Mouse (Mus musculus) MEL (cell line): ENCODE results near the gene Sergef. TPM values are rescaled to one million over a fixed set of nuclear protein-coding genes. Genes with fewer than 3 reads are reported as not detected.

Source experiments
- DNase-seq: peaks from one replicate; pipeline ENCODE4 v3.0.0; 2011; ENCODE audit warnings: low read depth, low spot score
- H3K27ac ChIP-seq: 2 replicates; pipeline ENCODE4 v1.5.1; 2012; ENCODE audit warnings: low read depth, mild to moderate bottlenecking, control low read depth, low read length, moderate library complexity; ENCODE audit not compliant: control insufficient read depth
- H3K27me3 ChIP-seq, 2 experiments: fragments of 150-350 bp in 1 of 2; sonication (generic) in 1 of 2; 2 replicates each; pipeline ENCODE4 v1.6.1; 2012; ENCODE audit warnings: low read length in 2 of 2, mild to moderate bottlenecking in 2 of 2, improper control_type of control experiment in 1 of 2, moderate library complexity in 1 of 2; ENCODE audit not compliant: insufficient read depth in 2 of 2, control insufficient read depth in 1 of 2
- H3K36me3 ChIP-seq, 2 experiments: 2 replicates each; pipeline ENCODE4 v1.6.1; 2012 to 2014; ENCODE audit warnings: low read length in 2 of 2, improper control_type of control experiment in 1 of 2, inconsistent platforms in 1 of 2, mild to moderate bottlenecking in 1 of 2; ENCODE audit not compliant: insufficient read depth in 2 of 2, control insufficient read depth in 1 of 2
- H3K4me1 ChIP-seq, 2 experiments: fragments of 150-350 bp in 1 of 2; sonication (generic) in 1 of 2; 2 replicates each; pipeline ENCODE4 v1.6.1; 2012; ENCODE audit warnings: low read length in 2 of 2, improper control_type of control experiment in 1 of 2, mild to moderate bottlenecking in 1 of 2; ENCODE audit not compliant: insufficient read depth in 2 of 2, control insufficient read depth in 1 of 2
- H3K4me3 ChIP-seq, 2 experiments: fragments of 150-350 bp in 1 of 2; sonication (generic) in 1 of 2; 2 replicates each; pipeline ENCODE4 v1.5.1; 2012; ENCODE audit warnings: low read depth in 2 of 2, low read length in 2 of 2, mild to moderate bottlenecking in 2 of 2, moderate library complexity in 2 of 2, control low read depth in 1 of 2, improper control_type of control experiment in 1 of 2; ENCODE audit not compliant: control insufficient read depth in 1 of 2, insufficient read depth in 1 of 2
- H3K79me2 ChIP-seq: 2 replicates; pipeline ENCODE4 v1.6.1; 2012; ENCODE audit warnings: mild to moderate bottlenecking, low read length, moderate library complexity; ENCODE audit not compliant: control insufficient read depth, poor library complexity, insufficient read depth
- H3K9ac ChIP-seq: 2 replicates; pipeline ENCODE4 v1.6.1; 2012; ENCODE audit warnings: low read depth, mild to moderate bottlenecking, control low read depth, low read length, moderate library complexity; ENCODE audit not compliant: control insufficient read depth, poor library complexity, severe bottlenecking
- H3K9me3 ChIP-seq: fragments of 150-350 bp; sonication (generic); replicated peaks from 2 replicates; pipeline ENCODE4 v1.6.1; 2012; ENCODE audit warnings: mild to moderate bottlenecking, low read length, improper control_type of control experiment, moderate library complexity; ENCODE audit not compliant: insufficient read depth
- CHD1 ChIP-seq: IDR thresholded peaks from 2 replicates; pipeline ENCODE4 v1.6.1; 2012; ENCODE audit warnings: low read depth, mild to moderate bottlenecking, inconsistent platforms, low read length, improper control_type of control experiment
- CTCF ChIP-seq, 3 experiments: IDR thresholded peaks in 2 of 3; conservative IDR thresholded peaks in 1 of 3; 2 replicates each; pipeline ENCODE4 v1.5.1; 2011 to 2012; ENCODE audit warnings: low read length in 3 of 3, low read depth in 2 of 3, mild to moderate bottlenecking in 2 of 3, improper control_type of control experiment in 1 of 3, inconsistent platforms in 1 of 3, mixed read lengths in 1 of 3, moderate library complexity in 1 of 3; ENCODE audit not compliant: control insufficient read depth in 1 of 3, insufficient read depth in 1 of 3, poor library complexity in 1 of 3, severe bottlenecking in 1 of 3
- ELF1 ChIP-seq: IDR thresholded peaks from 2 replicates; pipeline ENCODE4 v1.6.1; 2014; ENCODE audit warnings: low read depth, mild to moderate bottlenecking, inconsistent platforms, low read length, improper control_type of control experiment, moderate library complexity
- EP300 ChIP-seq, 2 experiments: IDR thresholded peaks; 2 replicates each; pipeline ENCODE4 v1.6.1; 2011; ENCODE audit warnings: improper control_type of control experiment in 2 of 2, low read length in 2 of 2, low read depth in 1 of 2, mild to moderate bottlenecking in 1 of 2
- GABPA ChIP-seq: IDR thresholded peaks from 2 replicates; pipeline ENCODE4 v1.6.1; 2012; ENCODE audit warnings: low read depth, mild to moderate bottlenecking, inconsistent platforms, low read length, improper control_type of control experiment, moderate library complexity
- HCFC1 ChIP-seq: IDR thresholded peaks from 2 replicates; pipeline ENCODE4 v1.6.1; 2012; ENCODE audit warnings: low read depth, mild to moderate bottlenecking, inconsistent platforms, low read length, improper control_type of control experiment, moderate library complexity
- JUND ChIP-seq: IDR thresholded peaks from 2 replicates; pipeline ENCODE4 v1.6.1; 2011; ENCODE audit warnings: low read depth, mild to moderate bottlenecking, improper control_type of control experiment, low read length
- MAFK ChIP-seq: IDR thresholded peaks from 2 replicates; pipeline ENCODE4 v1.6.1; 2011; ENCODE audit warnings: low read depth, mild to moderate bottlenecking, low read length, improper control_type of control experiment, borderline replicate concordance
- MAX ChIP-seq: IDR thresholded peaks from 2 replicates; pipeline ENCODE4 v1.6.1; 2011; ENCODE audit warnings: low read length, improper control_type of control experiment
- MXI1 ChIP-seq: IDR thresholded peaks from 2 replicates; pipeline ENCODE4 v1.6.1; 2011; ENCODE audit warnings: mild to moderate bottlenecking, low read depth, low read length, improper control_type of control experiment
- MYC ChIP-seq: IDR thresholded peaks from 2 replicates; pipeline ENCODE4 v1.6.1; 2011; ENCODE audit warnings: low read depth, mild to moderate bottlenecking, low read length, improper control_type of control experiment, moderate library complexity
- NELFE ChIP-seq: IDR thresholded peaks from 2 replicates; pipeline ENCODE4 v1.6.1; 2011; ENCODE audit warnings: low read depth, low read length, improper control_type of control experiment
- NRF1 ChIP-seq: IDR thresholded peaks from 2 replicates; pipeline ENCODE4 v1.6.1; 2014; ENCODE audit warnings: low read depth, mild to moderate bottlenecking, inconsistent platforms, low read length, improper control_type of control experiment, moderate library complexity; ENCODE audit not compliant: poor library complexity, insufficient read depth, severe bottlenecking
- POLR2AphosphoS5 ChIP-seq: IDR thresholded peaks from 2 replicates; pipeline ENCODE4 v1.6.1; 2012; ENCODE audit warnings: low read depth, borderline replicate concordance, mild to moderate bottlenecking, inconsistent platforms, low read length, moderate library complexity, mixed read lengths
- SIN3A ChIP-seq: IDR thresholded peaks from 2 replicates; pipeline ENCODE4 v1.6.1; 2012; ENCODE audit warnings: low read length, improper control_type of control experiment, inconsistent platforms
- TCF12 ChIP-seq: IDR thresholded peaks from 2 replicates; pipeline ENCODE4 v1.6.1; 2014; ENCODE audit warnings: low read depth, mild to moderate bottlenecking, inconsistent platforms, low read length, improper control_type of control experiment, moderate library complexity
- UBTF ChIP-seq: IDR thresholded peaks from 2 replicates; pipeline ENCODE4 v1.6.1; 2012; ENCODE audit warnings: low read depth, mild to moderate bottlenecking, inconsistent platforms, low read length, improper control_type of control experiment, moderate library complexity, borderline replicate concordance; ENCODE audit not compliant: insufficient read depth
- USF1 ChIP-seq: IDR thresholded peaks from 2 replicates; pipeline ENCODE4 v1.6.1; 2014; ENCODE audit warnings: low read depth, mild to moderate bottlenecking, inconsistent platforms, low read length, improper control_type of control experiment, moderate library complexity
- USF2 ChIP-seq, 2 experiments: IDR thresholded peaks; 2 replicates each; pipeline ENCODE4 v1.6.1; 2011 to 2012; ENCODE audit warnings: improper control_type of control experiment in 2 of 2, low read length in 2 of 2, borderline replicate concordance in 1 of 2, inconsistent platforms in 1 of 2, low read depth in 1 of 2, mild to moderate bottlenecking in 1 of 2; ENCODE audit not compliant: insufficient read depth in 1 of 2
- ZC3H11A ChIP-seq: IDR thresholded peaks from 2 replicates; pipeline ENCODE4 v1.6.1; 2012; ENCODE audit warnings: low read depth, mild to moderate bottlenecking, inconsistent platforms, low read length, improper control_type of control experiment
- polyA plus RNA-seq, 2 experiments: library from polyadenylated mRNA; stranded (reverse) in 1 of 2; unstranded in 1 of 2; fragments of >175 nt in 1 of 2; fragments of >200 nt in 1 of 2; gene quantifications; 2 replicates each; pipeline versions ENCODE4 v1.2.1 to v1.2.4; 2012; ENCODE audit warnings: low replicate concordance in 2 of 2, low read depth in 1 of 2; ENCODE audit not compliant: insufficient read length in 2 of 2, insufficient read depth in 1 of 2, missing spikeins in 1 of 2
- total RNA-seq: library from RNA; depleted of rRNA; stranded (reverse); fragments of 300-350 nt; gene quantifications from 2 replicates; pipeline ENCODE4 v1.2.3, GENCODE M21; 2012

Sergef gene
- total and polyA plus RNA-seq, 3 experiments: 7.6 to 11.7 TPM; not detected in 1

DNA sequence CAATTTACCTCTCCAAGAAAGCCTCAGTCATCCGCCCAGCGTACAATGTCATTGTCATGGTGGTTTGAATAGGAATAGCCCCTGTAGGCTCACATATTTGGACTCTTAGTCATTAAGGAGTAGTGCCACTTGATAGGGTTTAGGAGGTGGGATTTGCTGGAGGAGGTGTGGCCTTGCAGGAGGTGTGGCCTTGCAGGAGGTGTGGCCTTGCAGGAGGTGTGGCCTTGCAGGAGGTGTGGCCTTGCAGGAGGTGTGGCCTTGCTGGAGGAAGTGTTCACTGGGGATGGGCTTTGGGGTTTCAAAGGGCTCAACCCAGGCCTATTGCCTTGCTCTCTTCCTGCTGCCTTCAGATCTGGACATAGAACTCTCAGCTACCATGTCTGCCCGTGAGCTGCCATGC is 162.2 kb downstream of the Sergef start:
- no peaks in the 10 kb centered on the region for H3K27me3 ChIP-seq
- DNase-seq: peak; percentile 52
- no peaks in the 10 kb centered on the region for H3K4me1 ChIP-seq
- H3K36me3 ChIP-seq: no peaks in the 10 kb centered on the region
- no peaks in the 10 kb centered on the region for H3K79me2 ChIP-seq
- no peak for TF ChIP-seq CHD1
- no peak for TF ChIP-seq POLR2AphosphoS5
- TF ChIP-seq HCFC1: no peak
- no peak overlapping the region for H3K9ac ChIP-seq
- no peak overlapping the region for H3K4me3 ChIP-seq
- H3K9me3 ChIP-seq: no peaks in the 10 kb centered on the region
- H3K27ac ChIP-seq: no peak overlapping the region

- Histone ChIP-seq H3K79me2 (no peaks in the 10 kb centered on the region), H3K27ac (no peak overlapping the region), H3K9ac (no peak overlapping the region), H3K36me3 (peaks cover 0 to 6% of the 10 kb centered on the region in 2 experiments; a peak in 1 of 4 replicates), H3K27me3 (no peaks in the 10 kb centered on the region), H3K4me3 (no peak overlapping the region), H3K9me3 (no peaks in the 10 kb centered on the region), H3K4me1 (peaks cover 2 to 11% of the 10 kb centered on the region in 2 experiments; a peak in 2 of 4 replicates)
- TF ChIP-seq SIN3A (no peak), TCF12 (no peak), MAX (no peak), ELF1 (no peak), CTCF (IDR thresholded peaks at IDR 0.05 in 2 of 3, conservative IDR thresholded peaks at IDR 0.05 in 1 of 3; ENCODE audit: control insufficient read depth in 1 of 3, insufficient read depth in 1 of 3, low read depth in 2 of 3, low read length in 3 of 3, poor library complexity in 1 of 3, severe bottlenecking in 1 of 3) (no peak), MYC (no peak), NELFE (no peak), MXI1 (no peak), UBTF (no peak), ZC3H11A (no peak), NRF1 (no peak), EP300 (IDR thresholded peaks at IDR 0.05; ENCODE audit: low read depth in 1 of 2, low read length in 2 of 2) (no peak), POLR2AphosphoS5 (no peak), GABPA (no peak), USF2 (IDR thresholded peaks at IDR 0.05; ENCODE audit: borderline replicate concordance in 1 of 2, insufficient read depth in 1 of 2, low read depth in 1 of 2, low read length in 2 of 2) (no peak), USF1 (no peak), JUND (no peak), MAFK (no peak), CHD1 (no peak)
- DNase-seq: no peak
Observed at GRCm38 (mm10) chr7:46475464-46475863, 164.1 kb downstream of the Sergef start.
